Mouse (Mus musculus) hindbrain, postnatal 0 days (tissue): ENCODE data around the gene Nemf. TPM values are rescaled to one million over a fixed set of nuclear protein-coding genes. Genes with fewer than 3 reads are reported as not detected.

Source experiments
- ATAC-seq: fragments of 200-750 bp; cut with Nextera tagmentation; 2 replicates; pipeline ENCODE4 v1.8.0; 2017; ENCODE audit warnings: mild to moderate bottlenecking, moderate TSS enrichment, moderate library complexity
- DNase-seq: peaks from one replicate; pipeline ENCODE4 v3.0.0-alpha.2; 2015; ENCODE audit warnings: low spot score
- H3K27ac ChIP-seq: fragments of 300-500 bp; sonication (generic); 2 replicates; pipeline ENCODE4 v1.5.1; 2014; ENCODE audit warnings: mild to moderate bottlenecking
- H3K27me3 ChIP-seq: fragments of 300-500 bp; sonication (generic); 2 replicates; pipeline ENCODE4 v1.6.1; 2014; ENCODE audit warnings: low read length, mixed read lengths; ENCODE audit not compliant: insufficient read depth
- H3K36me3 ChIP-seq: fragments of 300-500 bp; sonication (generic); 2 replicates; pipeline ENCODE4 v1.6.1; 2014; ENCODE audit warnings: low read length, mixed read lengths; ENCODE audit not compliant: insufficient read depth
- H3K4me1 ChIP-seq: fragments of 300-500 bp; sonication (generic); 2 replicates; pipeline ENCODE4 v1.6.1; 2014; ENCODE audit warnings: antibody characterized with exemption, low read length, mixed read lengths; ENCODE audit not compliant: insufficient read depth
- H3K4me2 ChIP-seq: fragments of 300-500 bp; sonication (generic); 2 replicates; pipeline ENCODE4 v1.6.1; 2014; ENCODE audit warnings: low read depth, mild to moderate bottlenecking, low read length, moderate library complexity, mixed read lengths
- H3K4me3 ChIP-seq: fragments of 300-500 bp; sonication (generic); 2 replicates; pipeline ENCODE4 v1.5.1; 2014; ENCODE audit warnings: low read length
- H3K9ac ChIP-seq: fragments of 300-500 bp; sonication (generic); replicated peaks from 2 replicates; pipeline ENCODE4 v1.6.1; 2014; ENCODE audit warnings: mild to moderate bottlenecking, low read length, moderate library complexity, mixed read lengths
- H3K9me3 ChIP-seq: fragments of 300-500 bp; sonication (generic); 2 replicates; pipeline ENCODE4 v1.6.1; 2016; ENCODE audit warnings: low read length, mixed read lengths
- CTCF ChIP-seq: IDR thresholded peaks from 2 replicates; pipeline ENCODE4 v1.5.1; 2016; ENCODE audit warnings: antibody characterized with exemption, control low read depth, low read depth
- WGBS: fragments of 180-500 bp; shearing (Covaris S2); extraction: QIAGEN DNeasy Blood & Tissue Kit; methylation state at CpG from one replicate; pipeline ENCODE4 v1.1.7; 2014; 5-methylcytosine and 5-hydroxymethylcytosine counted together
- microRNA-seq, 2 experiments: library from miRNA; unstranded; fragments of <30 nt; microRNA quantifications; one replicate each; pipeline ENCODE4; 2016
- polyA plus RNA-seq: library from polyadenylated mRNA; unstranded; fragments of >200 nt; fragmentation: Nextera tagmentation; extraction: Ambion mirVana; gene quantifications from 2 replicates; pipeline ENCODE4 v1.2.1, GENCODE M21; 2015
- total RNA-seq: library from RNA; depleted of rRNA; stranded (reverse); fragments of >200 nt; gene quantifications from 2 replicates; pipeline ENCODE4 v1.2.3, GENCODE M21; 2014; rRNA removed

Gene Nemf
- total and polyA plus RNA-seq, 2 experiments from 2014 or later = 24.9 to 69.7 TPM

GRCm38 (mm10) chr12:69268956-69269355 is 88.0 kb downstream of the Nemf start:
- WGBS = 73% methylated on average over 2 of the region's 2 CpGs
- Histone ChIP-seq H3K36me3 (no peaks in the 10 kb centered on the region), H3K4me3 (no peak overlapping the region), H3K9me3 (no peaks in the 10 kb centered on the region), H3K27ac (no peak overlapping the region), H3K4me1 (no peaks in the 10 kb centered on the region), H3K9ac (no peak overlapping the region), H3K27me3 (no peaks in the 10 kb centered on the region), H3K4me2 (no peak overlapping the region)
- no peak for ATAC-seq
- TF ChIP-seq CTCF = no peak
- DNase-seq = no peak

GRCm38 (mm10) chr12:69267956-69268632 is 88.9 kb downstream of the Nemf start:
- Histone ChIP-seq H3K36me3 (no peaks in the 10 kb centered on the region), H3K9ac (no peak overlapping the region), H3K4me1 (no peaks in the 10 kb centered on the region), H3K4me2 (no peak overlapping the region), H3K27ac (no peak overlapping the region), H3K27me3 (no peaks in the 10 kb centered on the region), H3K9me3 (no peaks in the 10 kb centered on the region), H3K4me3 (no peak overlapping the region)
- TF ChIP-seq CTCF = no peak
- no peak for ATAC-seq
- WGBS = 66% methylated on average over 11 of the region's 11 CpGs
- DNase-seq = no peak

GRCm38 (mm10) chr12:69265031-69265430 is 91.9 kb downstream of the Nemf start:
- no peaks in the 10 kb centered on the region for H3K4me1 ChIP-seq
- no peak overlapping the region for H3K9ac ChIP-seq
- H3K36me3 ChIP-seq = no peaks in the 10 kb centered on the region
- no peak for ATAC-seq
- no peak for TF ChIP-seq CTCF
- no peak overlapping the region for H3K27ac ChIP-seq
- no peak overlapping the region for H3K4me3 ChIP-seq
- H3K27me3 ChIP-seq = no peaks in the 10 kb centered on the region
- no peaks in the 10 kb centered on the region for H3K9me3 ChIP-seq
- DNase-seq = no peak
- 85% methylated on average over 3 of the region's 3 CpGs for WGBS
- no peak overlapping the region for H3K4me2 ChIP-seq

- WGBS = 97% methylated on average over 5 of the region's 5 CpGs
- Histone ChIP-seq H3K4me1 (no peaks in the 10 kb centered on the region), H3K9ac (no peak overlapping the region), H3K36me3 (no peaks in the 10 kb centered on the region), H3K4me2 (no peak overlapping the region), H3K9me3 (no peaks in the 10 kb centered on the region), H3K4me3 (no peak overlapping the region), H3K27ac (no peak overlapping the region), H3K27me3 (no peaks in the 10 kb centered on the region)
- ATAC-seq = no peak
- no peak for TF ChIP-seq CTCF
- DNase-seq = no peak
These were observed 94.7 kb downstream of the Nemf start for GRCm38 (mm10) chr12:69262251-69262650.

Small RNA genes within 50 kb of the gene (microRNA-seq; reads per million reads assigned to microRNA genes)
- gene Gm47299 = 0 to 0.36 reads per million in 2 experiments
- 0 reads per million in 2 experiments for gene Gm47305

Other genes starting within 250 kb of the Nemf start
- gene Rps29, start 198.0 kb downstream of the Nemf start, total RNA-seq = 56.4 and 153 TPM in 2 replicates
- 1,492 and 1,507 TPM in 2 replicates for gene Rps29, start 198.0 kb downstream of the Nemf start, polyA plus RNA-seq
- 0.37 and 0.86 TPM in 2 replicates for gene Lrr1, start 188.4 kb downstream of the Nemf start, total RNA-seq
- 3.4 and 3.6 TPM in 2 replicates for gene Lrr1, start 188.4 kb downstream of the Nemf start, polyA plus RNA-seq
- gene Rpl36al, start 173.1 kb downstream of the Nemf start, total RNA-seq = 80.6 and 99.1 TPM in 2 replicates
- gene Rpl36al, start 173.1 kb downstream of the Nemf start, polyA plus RNA-seq = 417 and 430 TPM in 2 replicates
- gene Mgat2, start 173.0 kb downstream of the Nemf start, total RNA-seq = 64.6 and 71.1 TPM in 2 replicates
- 39.7 and 42.2 TPM in 2 replicates for gene Mgat2, start 173.0 kb downstream of the Nemf start, polyA plus RNA-seq
- 2.0 and 4.7 TPM in 2 replicates for gene Gm49383, start 160.1 kb downstream of the Nemf start, total RNA-seq
- gene Gm49383, start 160.1 kb downstream of the Nemf start, polyA plus RNA-seq = 11.4 and 13.3 TPM in 2 replicates
- 5.1 and 5.2 TPM in 2 replicates for gene Dnaaf2, start 158.7 kb downstream of the Nemf start, total RNA-seq
- 7.7 and 8.2 TPM in 2 replicates for gene Dnaaf2, start 158.7 kb downstream of the Nemf start, polyA plus RNA-seq
- not detected in 2 replicates for gene Gm49384, start 152.9 kb downstream of the Nemf start, total RNA-seq
- gene Gm49384, start 152.9 kb downstream of the Nemf start, polyA plus RNA-seq = 7.1 and 8.3 TPM in 2 replicates
- 4.1 and 4.4 TPM in 2 replicates for gene Pole2, start 129.0 kb downstream of the Nemf start, total RNA-seq
- 3.1 and 4.3 TPM in 2 replicates for gene Pole2, start 129.0 kb downstream of the Nemf start, polyA plus RNA-seq
- 3.9 and 6.5 TPM in 2 replicates for gene Klhdc1, start 116.0 kb downstream of the Nemf start, total RNA-seq
- gene Klhdc1, start 116.0 kb downstream of the Nemf start, polyA plus RNA-seq = 15.0 and 23.6 TPM in 2 replicates
- gene Klhdc2, start 60.5 kb downstream of the Nemf start, total RNA-seq = 252 and 313 TPM in 2 replicates
- gene Klhdc2, start 60.5 kb downstream of the Nemf start, polyA plus RNA-seq = 248 and 251 TPM in 2 replicates
- gene Arf6, start 15.0 kb upstream of the Nemf start, total RNA-seq = 112 and 132 TPM in 2 replicates
- gene Arf6, start 15.0 kb upstream of the Nemf start, polyA plus RNA-seq = 41.6 and 43.5 TPM in 2 replicates
- gene Gm9887, start 15.3 kb upstream of the Nemf start, total RNA-seq = not detected in 2 replicates
- gene Gm9887, start 15.3 kb upstream of the Nemf start, polyA plus RNA-seq = 0.43 and 1.5 TPM in 2 replicates
- gene Vcpkmt, start 225.9 kb upstream of the Nemf start, total RNA-seq = 4.0 and 6.1 TPM in 2 replicates
- 33.0 and 33.6 TPM in 2 replicates for gene Vcpkmt, start 225.9 kb upstream of the Nemf start, polyA plus RNA-seq